Mouse (Mus musculus) retina, postnatal 7 days (tissue): Measurements from ENCODE around the gene Sufu.

Experiments used
- DNase-seq: peaks from one replicate; pipeline ENCODE4 v3.0.0-alpha.2; 2012; ENCODE audit warnings: low read depth, low spot score

The Sufu gene

GRCm38 (mm10) chr19:46459889-46460288, 63.2 kb downstream of the Sufu start:
- DNase-seq: no peak

- no peak for DNase-seq
Observed at GRCm38 (mm10) chr19:46462574-46462973, 65.9 kb downstream of the Sufu start.

DNA sequence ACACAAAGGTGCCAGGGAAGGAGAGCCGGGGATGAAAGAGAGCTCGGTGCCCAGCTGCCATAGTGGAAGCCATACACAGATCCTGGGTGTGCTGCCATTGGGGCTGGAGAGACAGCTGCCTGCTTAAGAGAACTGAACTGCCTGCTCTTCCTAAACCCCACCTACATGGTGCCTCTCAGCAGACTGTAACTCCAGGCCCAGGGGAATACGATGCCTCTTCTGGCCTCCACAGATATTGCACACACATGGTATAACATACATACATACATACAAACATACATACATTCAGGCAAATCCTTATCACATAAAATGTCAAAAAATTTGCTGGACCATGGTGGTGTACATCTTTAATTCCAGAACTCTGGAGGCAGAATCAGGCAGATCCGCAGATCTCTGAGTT, 66.8 kb downstream of the Sufu start:
- no peak for DNase-seq

DNA sequence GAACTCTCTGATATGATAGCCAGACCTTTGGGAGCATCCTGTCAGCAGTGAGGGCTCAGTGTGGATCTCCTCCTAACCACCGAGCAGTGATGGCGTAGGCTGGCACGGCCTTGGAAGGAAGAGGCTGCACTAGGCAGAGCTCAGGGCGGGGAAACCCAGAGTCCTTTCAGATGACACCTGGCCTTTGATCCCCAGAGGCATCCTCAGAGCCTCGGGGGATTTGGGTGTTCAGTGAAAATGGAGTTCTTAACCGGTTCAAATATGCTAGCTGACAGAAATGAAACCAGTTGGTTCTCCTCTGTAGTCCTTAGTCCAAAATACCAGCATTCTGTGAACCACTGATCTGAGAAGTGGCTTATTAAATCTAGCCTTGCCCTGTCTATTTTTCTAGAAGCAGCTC, 69.5 kb downstream of the Sufu start:
- no peak for DNase-seq

DNA sequence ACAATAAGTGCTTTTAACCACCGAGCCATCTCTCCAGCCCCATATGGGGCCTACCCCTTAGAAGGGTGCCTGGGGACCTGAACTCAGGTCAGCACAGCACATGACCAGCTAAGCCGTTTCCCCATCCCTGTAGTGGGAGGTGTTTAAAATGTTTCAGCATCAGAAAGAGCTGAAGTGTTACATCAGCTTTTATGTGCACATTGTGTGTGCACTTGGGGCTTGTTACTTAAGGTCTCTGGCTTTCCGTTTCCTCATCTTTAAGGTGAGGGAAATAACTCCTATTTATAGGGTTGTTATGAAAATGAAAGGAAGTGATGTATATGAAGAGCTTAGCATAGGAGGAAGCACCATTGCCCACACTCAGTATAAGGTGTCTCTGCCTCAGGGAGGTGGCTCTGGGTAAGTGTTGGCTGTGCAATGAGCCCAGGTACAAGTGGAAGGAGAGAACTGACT, 70.4 kb downstream of the Sufu start:
- no peak for DNase-seq

GRCm38 (mm10) chr19:46470364-46471240, 73.9 kb downstream of the Sufu start:
- no peak for DNase-seq

GRCm38 (mm10) chr19:46471324-46472093, 74.8 kb downstream of the Sufu start:
- DNase-seq: no peak

GRCm38 (mm10) chr19:46477432-46477845, 80.7 kb downstream of the Sufu start:
- no peak for DNase-seq

GRCm38 (mm10) chr19:46478242-46478641, 81.5 kb downstream of the Sufu start:
- DNase-seq: no peak

DNA sequence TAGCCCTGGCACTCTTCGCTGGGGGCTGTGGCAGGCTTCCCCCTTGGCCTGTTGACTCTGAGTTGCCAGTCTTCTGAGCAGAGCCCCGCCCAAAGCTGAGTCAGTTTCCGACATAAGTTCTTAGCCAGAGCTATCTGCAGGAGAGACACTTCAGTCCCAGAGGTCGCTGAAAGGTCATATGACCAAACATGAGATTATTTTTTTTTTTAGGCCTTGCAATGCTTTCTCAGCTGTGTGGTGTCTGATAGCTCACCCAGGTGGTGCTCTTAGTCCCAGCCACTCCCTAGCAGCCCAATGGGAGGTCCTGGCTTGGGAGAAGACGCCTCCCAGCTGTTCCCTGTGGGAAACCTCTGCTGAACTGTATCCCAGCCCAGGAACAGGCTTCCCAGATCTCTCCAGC, 82.1 kb downstream of the Sufu start:
- no peak for DNase-seq

DNA sequence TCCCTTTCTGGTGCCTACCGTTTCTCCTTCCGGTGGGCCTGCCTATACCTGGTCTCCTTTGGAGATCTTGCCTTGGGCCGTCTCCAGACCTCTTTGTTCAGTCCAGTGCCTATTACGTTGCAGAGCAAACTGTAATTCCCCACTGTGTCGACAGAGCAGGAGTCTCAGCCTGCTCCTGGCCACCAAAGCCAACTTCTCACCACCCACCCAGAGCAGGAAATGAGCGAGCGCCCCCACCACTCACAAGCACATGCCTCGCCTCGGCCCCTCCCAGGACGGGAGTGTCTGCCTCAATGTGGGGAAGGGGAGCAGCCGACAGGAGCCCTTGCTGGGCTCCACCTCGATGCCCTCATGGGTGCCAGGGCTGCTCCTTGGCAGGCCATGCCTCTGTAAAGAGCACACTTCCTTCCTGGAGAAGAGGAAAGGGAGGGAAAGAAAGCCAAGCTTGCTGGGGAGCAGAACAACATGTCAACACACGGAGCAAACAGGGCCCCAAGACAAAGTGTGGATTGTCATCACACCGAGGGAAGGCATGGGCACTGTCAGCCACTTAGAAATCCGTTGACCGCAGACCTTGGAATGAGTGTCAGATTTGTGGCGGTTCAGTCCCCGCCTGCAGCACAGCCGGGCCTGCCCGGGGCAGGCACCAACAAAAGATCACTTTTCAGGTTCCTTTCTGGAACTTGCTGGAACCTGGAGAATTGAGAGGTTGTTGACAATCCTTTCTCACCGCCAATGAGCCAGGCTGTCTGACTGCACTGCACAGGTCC, 82.8 kb downstream of the Sufu start:
- no peak for DNase-seq

GRCm38 (mm10) chr19:46480624-46481345, 84.1 kb downstream of the Sufu start:
- DNase-seq: no peak

- no peak for DNase-seq
Observed at GRCm38 (mm10) chr19:46481352-46481751, 84.7 kb downstream of the Sufu start.

DNA sequence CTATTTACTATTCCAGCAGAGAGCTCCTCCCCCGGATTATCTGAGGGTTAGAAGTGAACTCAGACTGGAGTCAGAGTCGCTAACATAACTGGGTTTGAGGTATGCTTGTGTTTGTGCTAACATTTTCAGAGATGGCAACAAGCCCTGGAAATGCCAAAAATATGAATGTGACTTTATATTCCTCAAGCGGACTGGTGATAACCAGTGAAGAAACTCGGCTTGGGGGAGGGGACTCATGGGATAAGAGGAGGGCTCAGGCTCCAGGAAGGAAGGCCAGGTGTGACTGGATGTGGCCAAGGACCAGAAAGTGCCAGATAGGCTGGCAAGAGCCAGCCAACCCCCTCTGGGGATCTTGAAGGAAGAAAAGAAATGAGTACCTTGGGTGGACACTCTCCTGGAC, 85.1 kb downstream of the Sufu start:
- DNase-seq: no peak

GRCm38 (mm10) chr19:46482896-46483516, 86.3 kb downstream of the Sufu start:
- no peak for DNase-seq

GRCm38 (mm10) chr19:46483701-46484328, 87.1 kb downstream of the Sufu start:
- DNase-seq: no peak

GRCm38 (mm10) chr19:46484518-46484917, 87.8 kb downstream of the Sufu start:
- no peak for DNase-seq

DNA sequence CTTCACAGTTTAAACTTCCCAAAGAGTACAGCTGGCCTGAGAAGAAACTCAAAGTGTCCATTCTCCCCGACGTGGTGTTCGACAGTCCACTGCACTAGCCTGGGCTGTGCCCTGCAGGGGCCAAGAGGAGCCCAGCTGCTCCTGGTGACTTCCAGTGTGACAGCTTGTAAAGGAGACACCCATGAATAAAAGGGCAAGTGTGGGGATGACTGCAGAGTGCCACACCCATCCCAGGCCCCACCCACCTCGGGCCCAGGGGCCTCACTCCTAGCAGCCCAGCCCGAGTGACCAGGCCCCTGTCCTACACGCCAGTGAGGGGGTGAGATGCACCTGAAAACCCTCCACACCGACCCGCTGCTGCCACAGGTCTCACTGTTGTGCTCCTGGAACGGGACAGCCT, 89.2 kb downstream of the Sufu start:
- DNase-seq: no peak

GRCm38 (mm10) chr19:46486709-46487108, 90.0 kb downstream of the Sufu start:
- DNase-seq: no peak

DNA sequence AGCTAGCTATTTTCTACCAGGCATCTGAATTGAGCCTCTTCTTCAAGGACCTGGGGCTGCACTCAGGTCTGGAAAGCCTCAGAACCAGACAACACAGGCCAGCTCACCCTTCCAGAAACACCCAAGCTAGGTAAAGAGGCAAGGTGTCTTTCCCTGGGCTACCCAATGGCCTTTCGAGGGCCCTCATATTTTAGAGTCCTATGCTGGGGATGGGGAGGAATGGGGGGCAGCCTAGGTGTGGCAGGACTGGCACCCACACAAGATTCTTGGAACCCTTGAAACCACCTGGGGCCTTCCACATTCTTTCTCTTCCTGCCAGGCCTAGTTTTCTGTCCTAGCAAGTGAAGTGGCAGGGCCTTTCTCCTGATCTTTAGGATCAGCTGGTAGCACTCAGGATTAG, 92.8 kb downstream of the Sufu start:
- no peak for DNase-seq
